Mouse (Mus musculus): Measurements from ENCODE around the gene Apbb2. TPM values are rescaled to one million over a fixed set of nuclear protein-coding genes. Genes with fewer than 3 reads are reported as not detected.

Gene Apbb2
- polyA plus RNA-seq, 2 experiments, result 15.8 to 45.8 TPM

DNA sequence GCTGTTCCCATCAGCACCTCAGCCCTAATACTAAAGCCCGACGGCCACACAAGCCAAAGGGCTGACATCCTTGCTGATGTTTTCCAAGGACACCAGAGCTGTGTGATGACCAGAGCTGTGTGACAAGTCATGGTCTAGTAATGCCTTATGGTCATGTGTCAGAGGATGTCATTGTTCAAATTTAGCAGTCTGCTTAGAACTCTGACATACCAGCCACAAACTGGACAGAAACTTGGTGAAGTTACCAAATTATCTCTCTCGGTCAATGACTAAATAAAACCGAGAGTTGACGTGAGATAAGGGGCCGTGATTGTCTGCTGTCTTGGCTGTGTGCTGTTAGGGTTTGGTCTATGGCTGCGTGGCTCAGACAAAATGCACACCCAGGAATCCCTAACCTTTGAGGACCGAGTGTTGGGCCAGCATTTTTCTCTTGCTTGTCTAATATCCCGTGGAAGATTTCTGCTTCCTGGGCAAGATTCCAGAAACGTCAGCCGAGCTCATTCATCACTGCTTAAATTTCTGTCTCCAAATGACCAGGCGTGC lies 71.5 kb downstream of the Apbb2 start:
- no peaks in the 10 kb centered on the region for H3K27me3 ChIP-seq (ENCODE audit: control insufficient read depth, insufficient read depth, low read length)
- peaks cover 5% of the 10 kb centered on the region for H3K9me3 ChIP-seq (ENCODE audit: control insufficient read depth, low read length)
- no peak for TF ChIP-seq POLR2A (IDR thresholded peaks at IDR 0.05; ENCODE audit: borderline replicate concordance, extremely low read depth, insufficient read depth, insufficient read length)
- H3K4me2 ChIP-seq (replicated peaks; ENCODE audit: low read depth, low read length, severe bottlenecking), result no peak overlapping the region
- H3K4me1 ChIP-seq (ENCODE audit: control insufficient read depth, insufficient read depth, low read length), result peaks cover 28% of the 10 kb centered on the region
- 0 out of 2 replicates have a peak, but pooled peaks cover 3% of the 10 kb centered on the region for H3K36me3 ChIP-seq (ENCODE audit: control insufficient read depth, insufficient read depth, low read length)
- H3K4me3 ChIP-seq (replicated peaks; ENCODE audit: low read length), result no peak overlapping the region
- WGBS, result 81% methylated on average over 12 of the region's 12 CpGs
- H3K27ac ChIP-seq (replicated peaks; ENCODE audit: low read depth, low read length), result no peak overlapping the region
- peak; percentile 45 for DNase-seq (ENCODE audit: low spot score)
- no peak for ATAC-seq (ENCODE audit: low FRiP score, low read depth)
- H3K9ac ChIP-seq (ENCODE audit: low read depth, low read length, severe bottlenecking), result no peak overlapping the region

DNA sequence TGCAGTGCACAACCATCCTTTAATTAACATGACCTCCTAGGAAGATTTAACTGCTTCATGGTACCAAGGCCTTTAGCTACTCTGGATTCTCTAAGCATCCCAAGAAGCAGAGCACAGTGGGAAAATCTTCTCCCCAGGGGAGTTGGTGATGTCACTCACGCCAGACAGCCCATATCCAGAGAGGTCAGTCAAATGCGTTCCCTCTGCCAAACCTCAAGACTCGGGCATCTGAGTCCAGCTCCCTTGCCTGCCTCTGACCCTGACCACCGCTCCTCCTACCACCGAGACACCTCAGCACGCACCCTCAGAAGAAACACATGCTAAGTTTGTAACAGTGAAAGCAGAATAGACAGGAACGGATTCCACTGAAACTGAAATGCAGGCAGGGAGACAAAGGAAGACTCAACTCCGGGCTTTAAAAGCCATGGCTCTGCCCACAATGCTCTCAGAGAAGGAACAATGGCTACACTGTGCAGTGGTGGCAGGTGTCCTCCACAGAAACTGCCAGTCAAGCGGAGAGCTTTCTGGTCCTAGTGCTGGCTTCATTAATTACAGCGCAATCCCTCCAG lies 72.9 kb downstream of the Apbb2 start:
- Histone ChIP-seq H3K9me3 (ENCODE audit: control insufficient read depth, low read length) (peaks cover 5% of the 10 kb centered on the region), H3K9ac (ENCODE audit: low read depth, low read length, severe bottlenecking) (no peak overlapping the region), H3K27me3 (ENCODE audit: control insufficient read depth, insufficient read depth, low read length) (no peaks in the 10 kb centered on the region), H3K4me2 (replicated peaks; ENCODE audit: low read depth, low read length, severe bottlenecking) (no peak overlapping the region), H3K27ac (replicated peaks; ENCODE audit: low read depth, low read length) (peak overlapping the region; percentile 43), H3K4me3 (replicated peaks; ENCODE audit: low read length) (no peak overlapping the region), H3K4me1 (ENCODE audit: control insufficient read depth, insufficient read depth, low read length) (peaks cover 34% of the 10 kb centered on the region), H3K36me3 (ENCODE audit: control insufficient read depth, insufficient read depth, low read length) (0 out of 2 replicates have a peak, but pooled peaks cover 3% of the 10 kb centered on the region)
- whole genome bisulfite sequencing, result 59% methylated on average over 10 of the region's 10 CpGs
- peak; percentile 70 for ATAC-seq (ENCODE audit: low FRiP score, low read depth)
- DNase-seq (ENCODE audit: low spot score), result no peak
- no peak for TF ChIP-seq POLR2A (IDR thresholded peaks at IDR 0.05; ENCODE audit: borderline replicate concordance, extremely low read depth, insufficient read depth, insufficient read length)

DNA sequence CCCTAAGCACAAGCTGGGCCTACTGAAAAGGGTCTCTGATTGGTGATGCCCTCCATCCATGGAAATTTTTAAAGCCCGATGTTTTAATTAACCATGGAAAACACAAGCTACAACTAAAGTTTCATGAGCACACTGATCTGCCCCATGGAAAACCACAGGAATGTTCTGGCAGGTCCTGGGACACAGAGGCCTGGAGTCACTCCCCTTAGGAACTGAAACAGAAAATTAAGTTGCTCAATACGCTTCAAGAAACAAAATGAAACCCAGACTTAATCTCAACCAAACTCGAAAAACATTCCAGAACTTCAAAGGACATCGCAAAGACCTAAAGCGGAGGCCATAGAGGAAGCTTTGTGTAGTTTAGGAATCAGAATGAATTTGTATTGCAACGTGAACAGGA lies 74.8 kb downstream of the Apbb2 start:
- Histone ChIP-seq H3K4me2 (replicated peaks; ENCODE audit: low read depth, low read length, severe bottlenecking) (peak overlapping the region; percentile 28), H3K27me3 (ENCODE audit: control insufficient read depth, insufficient read depth, low read length) (no peaks in the 10 kb centered on the region), H3K9ac (ENCODE audit: low read depth, low read length, severe bottlenecking) (no peak overlapping the region), H3K36me3 (ENCODE audit: control insufficient read depth, insufficient read depth, low read length) (0 out of 2 replicates have a peak, but pooled peaks cover 3% of the 10 kb centered on the region), H3K4me1 (ENCODE audit: control insufficient read depth, insufficient read depth, low read length) (peaks cover 34% of the 10 kb centered on the region), H3K9me3 (ENCODE audit: control insufficient read depth, low read length) (peaks cover 5% of the 10 kb centered on the region), H3K4me3 (replicated peaks; ENCODE audit: low read length) (no peak overlapping the region), H3K27ac (replicated peaks; ENCODE audit: low read depth, low read length) (peak overlapping the region; percentile 87)
- TF ChIP-seq POLR2A (IDR thresholded peaks at IDR 0.05; ENCODE audit: borderline replicate concordance, extremely low read depth, insufficient read depth, insufficient read length), result no peak
- 28% methylated on average over 6 of the region's 6 CpGs for WGBS
- ATAC-seq (ENCODE audit: low FRiP score, low read depth) (peak; percentile 69), DNase-seq (ENCODE audit: low spot score) (peak; percentile 72)

DNA sequence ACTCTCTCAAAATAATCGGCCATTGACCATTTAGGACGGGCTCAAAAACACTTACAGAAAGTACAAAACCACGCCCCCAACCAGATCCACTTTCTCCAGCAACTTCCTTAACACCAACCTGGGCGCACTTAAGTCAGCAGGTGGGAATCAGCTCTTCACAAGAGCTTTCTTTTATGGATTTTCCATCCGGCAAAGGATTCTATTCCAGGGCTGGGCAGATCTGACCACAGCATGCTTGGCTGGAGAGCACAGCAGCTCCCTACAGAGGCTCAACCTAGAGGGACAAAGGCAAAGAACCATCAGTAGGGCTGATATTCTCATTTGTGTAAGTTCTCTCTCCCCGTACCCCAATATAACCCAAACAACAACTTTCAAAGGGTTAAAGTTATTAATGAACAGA lies 75.2 kb downstream of the Apbb2 start:
- DNase-seq (ENCODE audit: low spot score), result peak; percentile 48
- peak overlapping the region; percentile 28 for H3K4me2 ChIP-seq (replicated peaks; ENCODE audit: low read depth, low read length, severe bottlenecking)
- WGBS, result 43% methylated on average over 6 of the region's 6 CpGs
- H3K36me3 ChIP-seq (ENCODE audit: control insufficient read depth, insufficient read depth, low read length), result 0 out of 2 replicates have a peak, but pooled peaks cover 3% of the 10 kb centered on the region
- H3K4me1 ChIP-seq (ENCODE audit: control insufficient read depth, insufficient read depth, low read length), result peaks cover 34% of the 10 kb centered on the region
- peak; percentile 30; the same call in 1 of the 2 replicates for ATAC-seq (ENCODE audit: low FRiP score, low read depth)
- H3K27ac ChIP-seq (replicated peaks; ENCODE audit: low read depth, low read length), result peak overlapping the region; percentile 87
- TF ChIP-seq POLR2A (IDR thresholded peaks at IDR 0.05; ENCODE audit: borderline replicate concordance, extremely low read depth, insufficient read depth, insufficient read length), result no peak
- no peaks in the 10 kb centered on the region for H3K27me3 ChIP-seq (ENCODE audit: control insufficient read depth, insufficient read depth, low read length)
- H3K9me3 ChIP-seq (ENCODE audit: control insufficient read depth, low read length), result peaks cover under 1% of the 10 kb centered on the region; the same call in 1 of the 2 replicates
- no peak overlapping the region for H3K9ac ChIP-seq (ENCODE audit: low read depth, low read length, severe bottlenecking)
- H3K4me3 ChIP-seq (replicated peaks; ENCODE audit: low read length), result no peak overlapping the region

DNA sequence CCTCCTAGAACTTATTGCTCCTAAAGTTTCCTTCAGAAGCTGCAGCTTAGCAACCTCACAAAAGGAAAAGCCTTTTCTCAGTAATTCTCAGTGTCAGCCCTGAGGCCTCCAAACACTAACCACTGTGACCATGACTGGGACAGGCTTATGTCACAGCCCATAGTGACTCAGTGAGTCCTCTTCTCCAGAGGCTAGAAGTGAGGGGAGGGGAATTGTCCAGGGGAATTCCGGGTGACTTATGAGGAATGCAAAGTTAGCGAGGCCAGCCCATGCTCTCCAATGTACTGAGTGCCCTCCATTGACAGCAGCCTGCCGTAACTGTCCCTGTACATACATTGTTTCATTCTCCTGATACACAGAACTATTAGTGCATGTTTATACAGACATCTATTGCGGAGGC lies 76.1 kb downstream of the Apbb2 start:
- Histone ChIP-seq H3K4me3 (replicated peaks; ENCODE audit: low read length) (no peak overlapping the region), H3K4me1 (ENCODE audit: control insufficient read depth, insufficient read depth, low read length) (peaks cover 34% of the 10 kb centered on the region), H3K27ac (replicated peaks; ENCODE audit: low read depth, low read length) (no peak overlapping the region), H3K9me3 (ENCODE audit: control insufficient read depth, low read length) (no peaks in the 10 kb centered on the region), H3K36me3 (ENCODE audit: control insufficient read depth, insufficient read depth, low read length) (0 out of 2 replicates have a peak, but pooled peaks cover 2% of the 10 kb centered on the region), H3K4me2 (replicated peaks; ENCODE audit: low read depth, low read length, severe bottlenecking) (no peak overlapping the region), H3K9ac (ENCODE audit: low read depth, low read length, severe bottlenecking) (no peak overlapping the region), H3K27me3 (ENCODE audit: control insufficient read depth, insufficient read depth, low read length) (no peaks in the 10 kb centered on the region)
- ATAC-seq (ENCODE audit: low FRiP score, low read depth) (no peak), DNase-seq (ENCODE audit: low spot score) (no peak)
- WGBS, result 77% methylated on average over 4 of the region's 4 CpGs
- no peak for TF ChIP-seq POLR2A (IDR thresholded peaks at IDR 0.05; ENCODE audit: borderline replicate concordance, extremely low read depth, insufficient read depth, insufficient read length)
